Mouse (Mus musculus): ENCODE results near the gene Ap4s1.

- TF ChIP-seq CTCF (conservative IDR thresholded peaks at IDR 0.05; ENCODE audit: low read length), result no peak
- no peak for TF ChIP-seq POU5F1 (IDR thresholded peaks at IDR 0.05; ENCODE audit: borderline replicate concordance, low read length)
Measured at GRCm38 (mm10) chr12:51729058-51729457, 38.2 kb downstream of the Ap4s1 start.

All from E14TG2a.4 (cell line).